Mouse (Mus musculus) 3T3-L1 (cell line): Measurements from ENCODE around the gene St6gal1.

Experiments
- DNase-seq: peaks from one replicate; pipeline ENCODE4 v3.0.0-alpha.2; 2015; ENCODE audit warnings: low read depth, low spot score

The St6gal1 gene

GRCm38 (mm10) chr16:23272521-23273230 is 48.1 kb downstream of the St6gal1 start:
- peak; percentile 90 for DNase-seq

DNA sequence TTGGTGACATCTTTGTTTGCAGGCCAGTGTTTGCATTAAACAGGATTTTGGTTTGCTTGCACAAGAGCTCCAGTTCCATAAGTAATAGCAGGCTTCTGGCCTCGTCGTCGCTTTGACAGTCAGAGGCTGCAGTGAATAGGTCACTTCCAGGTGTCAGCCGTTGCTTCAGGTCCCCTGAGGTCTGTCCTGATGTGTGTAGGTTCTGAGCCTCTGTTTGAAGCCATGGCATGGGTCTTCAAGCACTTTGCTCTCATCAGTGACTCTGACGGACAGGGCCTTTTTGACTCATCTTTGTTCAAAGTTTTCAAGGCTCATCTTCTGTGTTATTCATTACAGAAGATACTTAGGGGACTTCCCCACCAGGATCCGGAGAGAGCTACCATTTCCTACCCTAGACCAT is 49.5 kb downstream of the St6gal1 start:
- no peak for DNase-seq

- DNase-seq: peak; percentile 67
Observed at GRCm38 (mm10) chr16:23274606-23275310, 50.2 kb downstream of the St6gal1 start.

DNA sequence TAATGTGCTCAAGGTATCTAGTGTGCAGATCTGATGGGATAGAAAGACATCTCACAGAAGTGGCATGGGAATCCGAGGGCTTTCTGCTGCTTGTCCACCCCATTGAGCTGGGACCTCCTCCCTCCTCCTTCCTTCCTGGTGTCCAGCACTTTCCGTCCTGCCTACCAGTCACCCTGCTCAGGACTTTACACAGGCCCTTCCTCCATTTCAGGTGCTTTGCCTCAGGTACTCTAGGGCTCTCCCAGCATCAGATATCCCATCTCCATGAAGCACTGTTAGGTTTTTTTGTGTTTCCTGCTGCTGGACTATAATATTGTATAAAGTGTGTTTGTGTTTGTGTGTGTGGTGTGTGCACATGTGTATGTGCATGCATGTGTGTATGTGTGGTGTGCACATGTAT is 51.1 kb downstream of the St6gal1 start:
- DNase-seq: no peak

DNA sequence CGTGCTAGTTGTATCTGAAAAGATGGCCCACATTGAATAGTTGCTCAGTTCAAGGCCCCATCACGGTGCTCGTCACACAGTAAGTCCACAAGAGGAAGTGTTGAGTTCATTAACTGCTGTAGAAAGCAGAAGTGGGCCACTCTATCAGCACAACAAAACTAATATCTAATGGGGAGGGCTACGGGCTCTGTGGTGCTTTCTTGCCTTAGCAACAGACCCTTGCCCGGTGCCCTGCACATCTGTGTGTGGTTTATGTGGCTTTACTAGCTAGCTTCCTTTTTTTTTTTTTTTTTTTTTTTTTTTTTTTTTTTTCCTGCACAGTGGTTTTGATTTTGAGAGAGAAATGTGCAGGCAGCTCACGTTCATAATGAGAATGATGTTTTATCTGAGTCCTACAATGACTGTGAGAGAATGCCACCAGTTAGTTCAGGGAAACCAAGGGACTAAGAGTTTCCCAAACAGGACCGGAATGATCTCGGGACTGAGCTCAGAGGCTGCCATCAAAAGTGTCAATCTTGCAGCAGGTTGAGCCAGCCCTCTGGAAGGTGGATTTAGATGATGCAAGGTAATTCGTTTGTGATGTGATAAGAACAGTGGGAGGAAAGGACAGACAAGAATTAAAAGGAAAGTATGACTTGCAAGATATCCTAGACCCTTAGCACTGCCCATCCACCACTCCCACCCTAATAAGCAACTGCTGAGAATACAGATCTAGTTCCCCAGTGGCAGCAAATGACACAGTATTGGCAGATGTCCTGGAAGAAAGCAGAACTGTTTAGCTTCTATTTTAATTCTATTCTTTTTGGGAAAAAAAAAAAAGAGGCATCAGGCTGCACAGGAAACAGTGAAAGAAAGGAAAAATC is 55.6 kb downstream of the St6gal1 start:
- no peak for DNase-seq

DNA sequence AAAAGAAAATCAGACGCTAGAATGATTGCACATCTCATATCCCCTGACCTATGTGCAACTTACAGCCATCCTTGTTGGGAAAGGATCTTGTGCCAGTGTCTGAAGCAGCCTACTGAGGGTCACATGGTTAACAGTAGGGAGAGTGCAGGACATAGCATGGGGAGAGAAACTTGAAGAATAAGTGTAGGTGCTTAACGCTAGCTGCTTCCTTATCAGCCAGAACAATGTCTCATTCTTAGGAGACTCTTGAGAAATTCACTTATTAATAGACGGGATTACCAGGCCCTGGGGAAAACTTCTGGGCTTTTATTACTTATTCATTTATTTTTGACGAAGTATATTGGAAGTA is 56.2 kb downstream of the St6gal1 start:
- DNase-seq: no peak

DNA sequence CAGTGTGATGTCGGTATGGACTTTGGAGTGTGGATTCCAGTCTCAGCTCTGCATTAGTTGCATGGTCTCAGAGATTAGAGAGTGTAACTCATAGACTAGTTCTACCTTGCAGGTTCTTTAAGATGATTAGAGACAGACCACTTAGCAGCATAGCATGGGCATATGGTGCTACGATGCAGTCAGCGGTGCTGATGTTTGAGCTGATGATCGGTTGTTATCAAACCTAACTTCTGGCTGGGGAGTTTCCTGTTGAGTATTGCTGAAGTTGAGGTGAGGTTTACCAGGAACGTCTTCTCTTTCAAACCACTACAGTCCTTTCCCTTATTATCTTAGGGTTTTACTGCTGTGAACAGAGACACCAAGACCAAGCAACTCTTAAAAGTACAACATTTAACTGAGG is 57.7 kb downstream of the St6gal1 start:
- no peak for DNase-seq

- DNase-seq: no peak
Observed at GRCm38 (mm10) chr16:23282941-23283340, 58.4 kb downstream of the St6gal1 start.

- DNase-seq: no peak
Observed at GRCm38 (mm10) chr16:23283677-23284076, 59.1 kb downstream of the St6gal1 start.

- DNase-seq: no peak
Observed at GRCm38 (mm10) chr16:23284470-23285394, 60.2 kb downstream of the St6gal1 start.

- no peak for DNase-seq
Observed at GRCm38 (mm10) chr16:23286380-23287097, 62.0 kb downstream of the St6gal1 start.

DNA sequence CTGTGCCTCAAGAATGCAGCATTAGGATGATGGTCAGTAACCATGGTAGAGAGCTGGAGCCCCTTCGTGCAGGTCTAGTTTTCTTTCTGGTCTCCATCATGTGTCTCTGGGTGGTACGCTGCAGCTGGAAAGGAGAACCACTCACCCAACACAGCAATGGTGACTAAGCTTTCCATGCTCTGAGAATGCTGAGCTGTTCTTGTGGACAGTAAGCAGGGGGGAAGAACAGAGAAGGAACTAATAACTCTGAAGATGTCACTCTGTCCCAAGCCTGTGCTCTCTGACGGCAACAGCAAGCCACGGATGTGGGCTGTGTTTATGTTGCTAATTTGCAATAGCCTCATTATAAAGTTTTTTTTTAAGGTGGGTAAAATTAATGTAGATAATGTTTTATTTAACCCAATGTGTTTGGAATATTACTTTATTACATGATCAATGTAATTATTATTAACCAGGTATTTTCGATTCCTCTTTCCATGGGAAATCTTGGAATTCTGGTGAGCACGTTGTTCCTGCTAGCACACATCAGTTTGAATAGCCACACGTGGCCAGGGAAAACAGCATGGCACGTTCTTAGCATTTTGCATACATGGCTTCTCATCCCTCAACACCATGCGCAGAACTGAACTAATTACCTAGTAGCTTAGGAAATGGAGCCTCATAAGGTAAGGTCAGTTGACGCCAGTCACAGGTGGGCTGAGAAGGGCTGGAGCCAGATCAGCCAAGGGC is 62.9 kb downstream of the St6gal1 start:
- DNase-seq: no peak

- no peak for DNase-seq
Observed at GRCm38 (mm10) chr16:23288103-23288502, 63.6 kb downstream of the St6gal1 start.

GRCm38 (mm10) chr16:23289424-23289823 is 64.9 kb downstream of the St6gal1 start:
- DNase-seq: no peak

- no peak for DNase-seq
Observed at GRCm38 (mm10) chr16:23290171-23290570, 65.6 kb downstream of the St6gal1 start.

GRCm38 (mm10) chr16:23291521-23291920 is 67.0 kb downstream of the St6gal1 start:
- no peak for DNase-seq

- no peak for DNase-seq
Observed at GRCm38 (mm10) chr16:23294236-23294635, 69.7 kb downstream of the St6gal1 start.

DNA sequence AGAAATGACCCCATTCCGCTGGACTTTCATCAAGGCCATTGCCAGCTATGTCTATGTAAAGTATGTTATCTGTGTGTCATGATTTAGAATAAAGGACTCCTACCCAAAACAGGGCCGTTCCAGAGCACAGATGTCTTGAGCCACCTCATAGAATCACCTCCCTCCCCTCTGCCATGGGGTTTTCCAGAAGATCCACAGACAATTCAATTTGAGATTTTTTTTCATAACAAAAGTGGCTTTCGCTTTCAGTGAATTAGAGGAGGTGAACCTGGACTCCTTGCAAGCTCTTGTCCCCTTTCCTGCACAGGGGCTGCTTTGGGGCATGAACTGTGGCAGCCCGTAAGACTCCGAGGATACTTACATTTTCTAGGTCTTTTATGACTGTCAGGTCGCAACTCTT is 70.2 kb downstream of the St6gal1 start:
- no peak for DNase-seq

DNA sequence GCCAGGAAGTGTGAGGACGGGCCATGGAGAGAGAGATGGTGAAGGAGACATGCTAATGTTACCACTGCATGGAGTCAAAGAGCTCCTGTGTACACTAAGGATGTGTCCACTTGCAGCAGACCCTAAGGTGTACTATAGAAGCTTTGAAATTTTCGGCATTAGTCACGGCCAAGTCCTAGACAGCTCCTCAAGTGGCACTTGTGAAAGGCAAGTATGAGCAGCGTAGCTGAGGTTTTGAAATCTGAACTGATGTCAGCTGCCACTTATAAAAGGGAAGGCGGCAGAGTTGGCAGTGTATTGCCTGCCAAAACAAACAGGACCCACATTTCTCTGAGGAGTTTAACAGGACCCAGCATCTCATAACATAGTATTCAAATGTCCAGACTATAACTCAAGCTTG is 71.2 kb downstream of the St6gal1 start:
- DNase-seq: no peak

GRCm38 (mm10) chr16:23296721-23297120 is 72.2 kb downstream of the St6gal1 start:
- no peak for DNase-seq
